Comparison of ENCODE assay signal across 10 mouse cellular contexts in the genomic region with DNA sequence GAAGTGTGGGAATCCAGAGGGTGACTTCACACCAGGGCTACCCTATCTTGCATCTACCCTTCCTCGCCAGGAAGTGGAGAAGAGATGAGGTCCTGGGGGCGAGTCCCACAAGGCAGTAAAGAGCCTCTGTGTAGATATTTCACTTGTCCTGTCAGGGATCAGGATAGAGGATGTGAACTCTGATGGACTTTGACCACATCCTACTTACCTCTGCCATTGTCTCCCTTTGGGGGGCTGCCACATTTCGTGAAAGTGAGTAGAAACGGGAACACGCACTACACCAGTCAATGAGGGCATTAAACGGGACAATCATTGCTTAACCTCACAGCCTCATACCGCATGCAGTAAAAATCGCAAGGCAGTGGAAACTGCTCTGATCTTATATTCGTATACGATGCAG. TPM values are rescaled to one million over a fixed set of nuclear protein-coding genes. Genes with fewer than 3 reads are reported as not detected.
A peak's percentile ranks its signal among the peaks of the same experiment; 100 is the strongest.
DNase-seq lines count a peak whose midpoint lies in the region; ATAC-seq lines count a peak whose summit lies in the region.
"Had no signal": no experiment of that assay in that cellular context is flagged by ENCODE, and none has a peak within 500 bp of the region (broad histone marks: within the 10 kb centered on the region; RNA-seq: fewer than 3 reads in every experiment).

No protein-coding gene starts in this region.

- peak overlapping the region; percentile 54 for H3K4me2 ChIP-seq in lung, embryonic 16.5 days (ENCODE audit: low read depth, low read length)
- peak overlapping the region; percentile 63 for H3K4me2 ChIP-seq in limb, embryonic 15.5 days
- H3K4me2 ChIP-seq in stomach, embryonic 14.5 days (replicated peaks; ENCODE audit: low read depth, low read length): peak overlapping the region; percentile 51

- intact Hi-C loops in left cerebral cortex, postnatal 14 days (cut with DNase I): no loop called here

- H3K4me3 ChIP-seq in lung, embryonic 16.5 days (ENCODE audit: low read length): peak overlapping the region; percentile 31
- peak overlapping the region; percentile 35 for H3K4me3 ChIP-seq in limb, embryonic 15.5 days
- H3K4me3 ChIP-seq in stomach, embryonic 14.5 days (ENCODE audit: low read depth, low read length): peak overlapping the region; percentile 21

- H3K36me3 ChIP-seq in lung, embryonic 16.5 days (ENCODE audit: control insufficient read depth, insufficient read depth, low read length): no peaks in the 10 kb centered on the region
- no peaks in the 10 kb centered on the region for H3K36me3 ChIP-seq in limb, embryonic 15.5 days
- no peaks in the 10 kb centered on the region for H3K36me3 ChIP-seq in stomach, embryonic 14.5 days (ENCODE audit: control insufficient read depth, insufficient read depth, low read length)

- no peaks in the 10 kb centered on the region for H3K4me1 ChIP-seq in lung, embryonic 16.5 days (replicated peaks; ENCODE audit: control insufficient read depth, insufficient read depth, low read length)
- peaks cover 11% of the 10 kb centered on the region for H3K4me1 ChIP-seq in limb, embryonic 15.5 days
- 0 out of 2 replicates have a peak, but pooled peaks cover 7% of the 10 kb centered on the region for H3K4me1 ChIP-seq in stomach, embryonic 14.5 days (ENCODE audit: control insufficient read depth, insufficient read depth, low read length)

- no peaks in the 10 kb centered on the region for H3K27me3 ChIP-seq in lung, embryonic 16.5 days (ENCODE audit: control insufficient read depth, insufficient read depth, low read depth, low read length)
- H3K27me3 ChIP-seq in limb, embryonic 15.5 days: no peaks in the 10 kb centered on the region
- no peaks in the 10 kb centered on the region for H3K27me3 ChIP-seq in stomach, embryonic 14.5 days (ENCODE audit: control insufficient read depth, insufficient read depth, low read length)

- H3K9me3 ChIP-seq in lung, embryonic 16.5 days (ENCODE audit: control insufficient read depth, low read length): no peaks in the 10 kb centered on the region
- H3K9me3 ChIP-seq in limb, embryonic 15.5 days: no peaks in the 10 kb centered on the region
- no peaks in the 10 kb centered on the region for H3K9me3 ChIP-seq in stomach, embryonic 14.5 days (ENCODE audit: control insufficient read depth, low read depth, low read length)

- no peak for DNase-seq in lung, postnatal 4 days
- no peak for DNase-seq in left cerebral cortex, postnatal 14 days (ENCODE audit: low spot score in 2 of 2)
- DNase-seq in ovary, adult 18-20 months (ENCODE audit: low spot score): no peak
- DNase-seq in gastrocnemius, postnatal 10 days: no peak
- DNase-seq: gastrocnemius, postnatal 14 days had no signal

- peak overlapping the region; percentile 15; the same call in 1 of the 2 replicates for H3K9ac ChIP-seq in lung, embryonic 16.5 days (ENCODE audit: low read length)
- 0 out of 2 replicates have a peak overlapping the region, but pooled peaks have one; percentile 4 for H3K9ac ChIP-seq in limb, embryonic 15.5 days
- no peak overlapping the region for H3K9ac ChIP-seq in stomach, embryonic 14.5 days (replicated peaks; ENCODE audit: low read depth, low read length)

- WGBS in lung, embryonic 16.5 days: 36% methylated on average over 10 of the region's 10 CpGs
- WGBS in limb, embryonic 15.5 days: 23% methylated on average over 10 of the region's 10 CpGs
- 39% methylated on average over 10 of the region's 10 CpGs for WGBS in stomach, embryonic 14.5 days

- ATAC-seq in lung, embryonic 16.5 days (ENCODE audit: low read depth): no peak
- ATAC-seq in hematopoietic stem cell, adult 5-6 weeks (replicated peaks in 1 of 2; ENCODE audit: insufficient read depth in 1 of 2, low FRiP score in 2 of 2, low TSS enrichment in 1 of 2, low read depth in 1 of 2, poor library complexity in 2 of 2, severe bottlenecking in 2 of 2): peak; percentile 27 to 44; a peak in 3 of 4 replicates
- ATAC-seq in limb, embryonic 15.5 days (ENCODE audit: insufficient number of reproducible peaks, low FRiP score, low TSS enrichment, low read depth): no peak
- ATAC-seq in stomach, embryonic 14.5 days (ENCODE audit: insufficient number of reproducible peaks, insufficient read depth, low FRiP score, low read depth): 0 out of 2 replicates have a peak, but pooled peaks have one; percentile 28

- no peak overlapping the region for H3K27ac ChIP-seq in lung, embryonic 16.5 days (ENCODE audit: low read length)
- no peak overlapping the region for H3K27ac ChIP-seq in limb, embryonic 15.5 days
- no peak overlapping the region for H3K27ac ChIP-seq in stomach, embryonic 14.5 days (ENCODE audit: low read length)

RNA-seq across cellular contexts. Expression of a gene that starts 48.6 kb away (rescaled TPM):
- polyA plus RNA-seq in lung, embryonic 16.5 days (2015; fragmentation: Nextera tagmentation; extraction: Ambion mirVana): 0.09 and 0.47 TPM in 2 replicates
- not detected in 2 replicates for total RNA-seq in hematopoietic stem cell, adult 5-6 weeks (2017)
- not detected in 2 replicates for polyA plus RNA-seq in limb, embryonic 15.5 days (2015; fragmentation: Nextera tagmentation; extraction: Ambion mirVana)
- not detected in 2 replicates for polyA plus RNA-seq in stomach, embryonic 14.5 days (2014; fragmentation: Nextera tagmentation; extraction: Ambion mirVana)
- not detected for total RNA-seq in left cerebral cortex, postnatal 14 days (2021)
- not detected for total RNA-seq in gastrocnemius, postnatal 10 days (2021)
- total RNA-seq: gastrocnemius, postnatal 14 days; layer of hippocampus, postnatal 14 days had no signal

Comparison
In these comparisons a context has a peak if more than half of its experiments do, and no peak if none do; other contexts are left out.
1. ATAC-seq: peak in hematopoietic stem cell, adult 5-6 weeks (2 of 2) and stomach, embryonic 14.5 days (single experiment); none in lung, embryonic 16.5 days (single experiment) and limb, embryonic 15.5 days (single experiment).
2. Peak in every context shown above with its lines, with median percentiles within 50 percentile points of each other: H3K4me2 ChIP-seq and H3K4me3 ChIP-seq.